Mouse (Mus musculus) kidney, adult 2 months (tissue): ENCODE data around the gene Selenon.

Source experiments
- CTCF ChIP-seq: fragments of 200-500 bp; conservative IDR thresholded peaks from 2 replicates; pipeline ENCODE4 v1.5.1; 2011; ENCODE audit warnings: low read depth, mild to moderate bottlenecking, control low read depth, low read length, moderate library complexity, mixed read lengths; ENCODE audit not compliant: insufficient read depth, insufficient read length
- POLR2A ChIP-seq: fragments of 200-500 bp; IDR thresholded peaks from one replicate; pipeline ENCODE4 v1.6.1; 2011; ENCODE audit warnings: low read depth, low read length, control low read depth

GRCm38 (mm10) chr4:134523447-134523846 is 28.5 kb downstream of the Selenon start:
- TF ChIP-seq CTCF (no peak), POLR2A (no peak)
